Mouse (Mus musculus): Measurements from ENCODE around the gene Ei24.

GRCm38 (mm10) chr9:36764378-36764777, 32.8 kb downstream of the Ei24 start:
- TF ChIP-seq CTCF (IDR thresholded peaks at IDR 0.05; ENCODE audit: borderline replicate concordance, extremely low read depth, insufficient read depth, insufficient read length) (no peak), POLR2A (IDR thresholded peaks at IDR 0.05; ENCODE audit: borderline replicate concordance, extremely low read depth, insufficient read depth, insufficient read length, poor library complexity, severe bottlenecking) (no peak)

Measured in brain, embryonic 14.5 days (tissue).